ENCODE assay signal across 21 mouse cellular contexts in the genomic region with DNA sequence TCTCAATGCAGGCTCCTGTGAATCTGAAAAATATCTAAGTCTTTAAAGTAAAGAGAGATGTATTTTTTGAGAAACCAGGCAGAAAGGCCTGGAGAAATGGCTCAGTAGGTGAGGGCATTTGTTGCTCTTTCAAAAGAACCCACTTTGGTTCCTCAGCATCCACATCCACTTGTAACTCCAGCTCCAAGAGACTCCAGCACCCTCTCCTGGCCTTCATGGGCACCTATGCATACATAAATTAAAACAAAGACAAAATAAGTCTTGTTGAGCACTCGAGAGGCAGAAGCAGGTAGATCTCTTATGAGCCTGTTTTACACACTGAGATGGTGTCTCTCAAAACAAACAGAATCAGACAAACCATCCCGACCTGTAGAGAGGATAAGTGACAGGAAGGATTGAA. TPM values are rescaled to one million over a fixed set of nuclear protein-coding genes. Genes with fewer than 3 reads are reported as not detected.
DNase-seq lines count a peak whose midpoint lies in the region; ATAC-seq and TF ChIP-seq lines count a peak whose summit lies in the region.
"Had no signal": no experiment of that assay in that cellular context is flagged by ENCODE, and none has a peak within 500 bp of the region (broad histone marks: within the 10 kb centered on the region; RNA-seq: fewer than 3 reads in every experiment).

No protein-coding gene starts in this region.

- ATAC-seq in frontal cortex, adult (ENCODE audit: low TSS enrichment), result no peak
- ATAC-seq: forebrain, embryonic 16.5 days; hindbrain, embryonic 16.5 days; inflammation-experienced regulatory T-cells, adult 6 months; intestine, postnatal 0 days had no signal

- no peak overlapping the region for H3K27ac ChIP-seq in kidney, adult 2 months (ENCODE audit: insufficient read depth, low read depth, low read length)
- H3K27ac ChIP-seq in cerebellum, adult 2 months (ENCODE audit: insufficient read depth, low read length), result no peak overlapping the region
- H3K27ac ChIP-seq: embryonic facial prominence, embryonic 13.5 days; forebrain, embryonic 12.5 days; hindbrain, embryonic 12.5 days had no signal

- TF ChIP-seq POLR2A in kidney, adult 2 months (IDR thresholded peaks at IDR 0.05; ENCODE audit: low read depth, low read length), result no peak
- no peak for TF ChIP-seq POLR2A in cerebellum, adult 2 months (IDR thresholded peaks at IDR 0.05; ENCODE audit: borderline replicate concordance, insufficient read depth, low read length)

- no peaks in the 10 kb centered on the region for H3K36me3 ChIP-seq in kidney, adult 2 months (ENCODE audit: control insufficient read depth, insufficient read depth, low read length)
- H3K36me3 ChIP-seq: embryonic facial prominence, embryonic 13.5 days; forebrain, embryonic 12.5 days; heart, embryonic 12.5 days; hindbrain, embryonic 12.5 days had no signal

- WGBS in kidney, adult 2 months, result 76% methylated on average over 2 of the region's 2 CpGs
- 70% methylated on average over 2 of the region's 2 CpGs for WGBS in cerebellum, adult 2 months

- no peaks in the 10 kb centered on the region for H3K27me3 ChIP-seq in kidney, adult 2 months (replicated peaks; ENCODE audit: control insufficient read depth, insufficient read depth, low read length)
- no peaks in the 10 kb centered on the region for H3K27me3 ChIP-seq in cerebellum, adult 2 months (ENCODE audit: control insufficient read depth, insufficient read depth, low read length)
- H3K27me3 ChIP-seq: embryonic facial prominence, embryonic 13.5 days; forebrain, embryonic 12.5 days; heart, embryonic 12.5 days; hindbrain, embryonic 12.5 days had no signal

- H3K4me3 ChIP-seq in kidney, adult 2 months (ENCODE audit: insufficient read depth, low read depth, low read length), result no peak overlapping the region
- no peak overlapping the region for H3K4me3 ChIP-seq in cerebellum, adult 2 months (replicated peaks; ENCODE audit: insufficient read depth, low read depth, low read length)
- H3K4me3 ChIP-seq: embryonic facial prominence, embryonic 13.5 days; forebrain, embryonic 12.5 days; heart, embryonic 12.5 days; hindbrain, embryonic 12.5 days had no signal

- DNase-seq in kidney, adult 2 months, result no peak
- DNase-seq in kidney, adult 18-20 months, result no peak
- DNase-seq in 3T3-L1 (ENCODE audit: low read depth, low spot score), result peak; percentile 15
- peak; percentile 27 for DNase-seq in A20 (ENCODE audit: low read depth, low spot score)
- DNase-seq in brain, adult 2 months (ENCODE audit: low read depth, low spot score), result peak; percentile 16
- DNase-seq in cerebellum, adult 2 months, result no peak
- DNase-seq: adrenal gland, adult 8-10 months; cerebellum, adult 11-12 months; cerebellum, adult 9-11 months; cerebellum, postnatal 36 days; gastrocnemius, postnatal 10 days; heart, postnatal 4 days had no signal

- TF ChIP-seq CTCF in kidney, adult 2 months (conservative IDR thresholded peaks at IDR 0.05; ENCODE audit: insufficient read depth, insufficient read length, low read depth, low read length), result 0 out of 2 replicates have a peak, but pooled peaks have one; percentile 1
- TF ChIP-seq CTCF in cerebellum, adult 2 months (IDR thresholded peaks at IDR 0.05; ENCODE audit: borderline replicate concordance, insufficient read depth, low read depth, low read length), result no peak

- no peaks in the 10 kb centered on the region for H3K4me1 ChIP-seq in kidney, adult 2 months (ENCODE audit: control insufficient read depth, insufficient read depth, low read length)
- H3K4me1 ChIP-seq in cerebellum, adult 2 months (ENCODE audit: control insufficient read depth, insufficient read depth, low read length), result no peaks in the 10 kb centered on the region
- H3K4me1 ChIP-seq: embryonic facial prominence, embryonic 13.5 days; forebrain, embryonic 12.5 days; heart, embryonic 12.5 days; hindbrain, embryonic 12.5 days had no signal

RNA-seq across cellular contexts. Expression of a gene that starts 19.1 kb away (rescaled TPM):
- polyA plus RNA-seq in kidney, adult 2 months (2012; rRNA removed), result 0.11 and 0.14 TPM in 2 replicates
- 13.3 and 14.2 TPM in 2 replicates for polyA plus RNA-seq in cerebellum, adult 2 months (2012; rRNA removed)

Comparison
In these comparisons a context has a peak if more than half of its experiments do, and no peak if none do; other contexts are left out.
1. DNase-seq: peak in 3T3-L1 (single experiment), A20 (single experiment) and brain, adult 2 months (single experiment); none in kidney, adult 2 months (single experiment), kidney, adult 18-20 months (single experiment) and cerebellum, adult 2 months (0 of 2).
2. RNA of a gene that starts 19.1 kb away (polyA plus RNA-seq): 13.3 to 14.2 TPM in cerebellum, adult 2 months; 0.11 to 0.14 TPM in kidney, adult 2 months; every median in the first group is over 10 times any median in the second.